Mouse (Mus musculus): ENCODE measurements around the gene Fto.

Fto gene

GRCm38 (mm10) chr8:91561241-91561640 is 247.9 kb downstream of the Fto start:
- no peak for DNase-seq (ENCODE audit: low spot score in 2 of 2)

DNA sequence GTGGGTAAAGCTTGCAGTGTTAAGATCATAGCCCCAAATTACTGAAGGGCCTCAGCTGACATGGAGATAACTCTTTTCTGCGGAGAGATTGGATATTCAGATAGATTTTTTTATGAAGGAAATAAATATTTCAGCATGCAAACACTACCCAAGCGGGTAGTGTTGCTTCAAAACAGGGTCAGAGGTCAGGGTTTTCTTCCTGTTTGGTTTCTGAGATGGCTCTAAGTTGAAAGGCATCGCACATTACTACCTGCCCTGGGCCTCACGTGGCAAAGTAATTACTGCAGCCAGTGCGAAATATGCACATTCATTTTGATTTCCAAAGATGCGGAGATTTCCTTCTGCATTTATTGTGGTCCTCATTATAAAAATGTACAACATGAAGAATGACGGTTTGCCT is 249.3 kb downstream of the Fto start:
- no peak for DNase-seq (ENCODE audit: low spot score in 2 of 2)

DNA sequence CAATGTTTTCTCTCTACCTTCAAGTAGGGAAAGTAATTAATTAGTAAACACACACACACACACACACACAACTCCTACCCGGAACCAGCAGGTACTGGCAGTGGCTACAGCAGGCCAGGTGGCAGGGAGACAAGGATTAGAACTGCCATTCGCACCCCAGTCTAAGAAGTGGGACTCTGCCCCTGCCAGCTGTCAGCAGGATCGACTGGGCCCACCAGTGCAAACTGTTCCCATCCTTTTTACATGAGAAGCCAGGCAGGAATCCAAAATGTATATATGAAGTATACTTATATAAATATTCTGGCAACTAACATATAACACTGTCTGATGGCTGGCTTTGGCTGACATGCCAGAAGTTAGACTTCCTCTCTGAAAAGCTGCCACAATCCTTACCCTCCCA is 250.0 kb downstream of the Fto start:
- DNase-seq (ENCODE audit: low spot score in 2 of 2): no peak

DNA sequence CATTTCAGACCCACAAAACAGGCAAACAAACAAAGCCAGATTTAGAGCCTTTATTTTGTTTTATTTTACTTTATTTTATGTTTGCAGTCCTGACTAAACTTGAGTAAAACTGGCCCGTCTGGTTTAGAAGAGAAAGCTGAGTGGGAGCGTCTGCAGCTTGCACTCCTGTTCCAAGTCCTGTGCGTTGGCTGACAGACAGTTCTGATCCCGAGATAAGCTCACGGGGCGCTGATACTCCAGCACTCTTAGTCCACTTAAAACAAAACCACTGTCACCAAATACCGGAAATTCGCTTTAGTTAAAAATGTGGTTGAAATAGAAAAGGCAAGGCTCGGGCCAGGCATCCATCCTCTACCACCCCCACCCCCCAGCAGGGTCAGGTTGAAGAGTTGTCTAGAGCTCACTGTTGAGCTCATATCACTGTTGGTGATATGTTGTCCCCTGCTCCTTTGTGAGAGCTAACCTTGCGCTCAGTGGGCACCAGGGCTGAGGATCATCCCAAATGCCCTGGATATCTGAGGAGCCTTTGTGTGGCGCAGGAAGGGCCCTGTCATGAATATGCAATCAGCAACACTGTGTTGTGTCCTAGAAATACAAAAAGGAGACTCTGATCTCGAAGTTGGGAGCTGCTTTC is 252.7 kb downstream of the Fto start:
- DNase-seq (ENCODE audit: low spot score in 2 of 2): no peak

DNA sequence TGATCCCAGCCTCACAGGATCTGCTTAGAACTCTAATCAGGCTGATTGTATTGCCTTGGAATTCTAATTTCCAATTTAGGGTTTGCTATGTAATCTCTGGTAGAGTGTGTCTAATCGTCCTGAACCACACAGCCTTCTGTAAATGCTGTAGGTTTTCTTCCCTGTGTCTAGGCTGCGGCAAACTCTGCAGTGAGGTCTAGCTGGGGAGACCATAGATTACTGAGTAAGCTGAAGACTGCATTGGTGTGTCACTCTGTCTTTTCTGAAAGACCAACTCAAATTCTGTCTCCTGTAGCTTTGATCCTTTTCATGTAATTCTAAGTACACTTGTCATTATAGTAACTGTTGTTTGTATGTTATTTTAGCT is 253.2 kb downstream of the Fto start:
- no peak for DNase-seq (ENCODE audit: low spot score in 2 of 2)

DNA sequence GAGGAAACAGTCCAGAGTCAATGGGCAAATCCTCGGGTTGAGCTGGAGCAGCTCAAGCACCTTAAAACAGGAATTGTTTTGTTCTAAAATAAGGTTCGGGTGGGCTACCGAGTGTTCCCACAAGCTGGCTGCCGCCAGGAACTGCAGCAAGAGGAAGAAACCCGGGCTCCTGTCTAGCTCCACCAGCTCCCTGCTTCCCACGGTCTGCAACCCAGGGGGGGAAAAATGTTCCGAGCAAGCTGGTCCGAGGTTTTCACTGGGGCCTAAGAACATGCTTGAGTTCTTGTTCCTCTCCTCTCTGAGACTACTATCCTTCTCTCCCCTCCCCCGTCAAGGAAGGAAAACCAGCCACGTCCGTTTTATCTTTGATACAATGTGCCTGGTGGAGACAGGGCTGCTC is 256.5 kb downstream of the Fto start:
- DNase-seq (ENCODE audit: low spot score in 2 of 2): no peak

GRCm38 (mm10) chr8:91570809-91571208 is 257.5 kb downstream of the Fto start:
- no peak for DNase-seq (ENCODE audit: low spot score in 2 of 2)

GRCm38 (mm10) chr8:91571978-91572377 is 258.7 kb downstream of the Fto start:
- no peak for DNase-seq (ENCODE audit: low spot score in 2 of 2)

GRCm38 (mm10) chr8:91572630-91573029 is 259.3 kb downstream of the Fto start:
- DNase-seq (ENCODE audit: low spot score in 2 of 2): no peak

DNA sequence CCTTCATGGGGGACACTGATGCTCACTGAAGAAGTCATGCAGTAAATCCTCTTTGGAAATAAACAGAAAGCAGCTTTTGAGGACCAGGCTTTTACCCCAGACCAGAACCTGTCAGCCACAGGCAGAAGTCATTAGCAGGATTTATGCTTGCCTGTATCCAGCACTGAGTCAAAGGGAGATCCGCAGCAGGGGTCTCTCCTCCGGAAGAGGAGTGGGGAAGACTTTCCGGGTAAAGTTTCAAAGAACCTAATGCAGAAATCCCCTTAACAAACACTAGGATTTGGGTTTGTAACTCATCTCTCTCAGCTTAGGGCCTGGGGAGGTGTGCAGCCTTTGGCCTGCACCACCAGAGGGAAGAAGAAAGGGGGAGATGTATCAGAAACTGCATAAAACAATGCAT is 262.3 kb downstream of the Fto start:
- no peak for DNase-seq (ENCODE audit: low spot score in 2 of 2)

- no peak for DNase-seq (ENCODE audit: low spot score in 2 of 2)
Measured at GRCm38 (mm10) chr8:91576086-91576917, 263.0 kb downstream of the Fto start.

- DNase-seq (ENCODE audit: low spot score in 2 of 2): no peak
Measured at GRCm38 (mm10) chr8:91576918-91577241, 263.6 kb downstream of the Fto start.

- no peak for DNase-seq (ENCODE audit: low spot score in 2 of 2)
Measured at GRCm38 (mm10) chr8:91577605-91578004, 264.3 kb downstream of the Fto start.

DNA sequence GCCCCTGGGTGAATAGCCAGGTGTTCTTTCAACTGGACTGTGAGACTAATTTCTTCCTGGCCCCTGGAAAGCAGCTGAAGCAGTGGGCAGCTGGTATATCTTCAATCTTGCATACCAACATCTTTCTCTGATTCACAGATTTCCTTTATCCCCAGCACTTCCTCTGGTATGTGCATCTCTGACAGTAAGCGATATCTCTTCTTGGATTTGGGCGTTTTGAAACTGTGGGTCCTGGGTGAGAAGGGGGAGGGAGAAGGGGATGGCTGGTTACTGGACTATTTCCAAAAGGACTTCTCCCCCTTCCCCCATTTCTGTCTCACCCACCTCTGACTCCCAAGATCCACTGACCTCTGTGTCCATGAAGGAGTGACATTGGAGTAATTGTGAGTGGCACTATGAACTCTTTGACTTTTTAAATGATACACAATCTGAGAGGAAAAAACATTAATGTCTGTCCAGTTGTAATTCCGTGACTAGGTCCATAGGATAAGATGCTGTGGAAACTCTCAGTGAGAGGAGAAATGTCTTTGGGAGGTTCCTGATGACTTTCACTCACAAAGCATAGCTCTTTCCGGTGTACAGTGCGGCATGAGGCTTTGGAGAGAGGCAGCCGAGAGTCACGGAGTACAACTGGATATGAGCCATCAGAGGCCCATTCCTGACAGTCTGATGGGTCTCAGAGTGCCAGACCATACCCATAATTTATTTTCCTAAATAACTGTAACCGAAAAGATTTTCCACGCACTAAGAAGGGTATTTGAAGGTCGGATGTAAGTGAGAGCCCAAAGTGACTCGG is 271.5 kb downstream of the Fto start:
- DNase-seq (ENCODE audit: low spot score in 2 of 2): no peak

- no peak for DNase-seq (ENCODE audit: low spot score in 2 of 2)
Measured at GRCm38 (mm10) chr8:91592436-91593105, 279.2 kb downstream of the Fto start.

GRCm38 (mm10) chr8:91593202-91593781 is 280.0 kb downstream of the Fto start:
- DNase-seq (ENCODE audit: low spot score in 2 of 2): no peak

DNA sequence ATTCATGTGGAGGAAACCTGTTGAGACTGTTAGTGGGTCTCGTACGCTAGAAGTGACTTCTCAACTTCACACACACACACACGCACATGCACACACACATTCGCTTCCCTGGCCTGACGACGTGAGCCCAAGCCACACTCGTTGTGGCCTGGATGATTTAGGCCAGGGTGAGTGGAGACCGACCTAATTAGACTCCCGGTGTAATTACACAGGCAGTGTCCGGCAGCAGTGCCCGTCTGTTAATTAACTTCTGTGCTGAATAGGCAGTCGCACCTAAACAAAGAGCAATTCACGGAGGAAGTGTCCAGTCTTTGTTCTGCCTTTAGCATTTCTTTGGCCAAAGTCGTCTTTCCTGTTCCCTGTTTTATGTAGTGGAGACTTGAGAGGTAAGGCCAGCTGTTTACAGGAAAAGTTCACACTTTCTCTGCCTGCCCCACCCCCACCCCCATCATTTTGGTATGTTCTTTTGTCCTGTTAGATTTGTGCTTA is 286.1 kb downstream of the Fto start:
- no peak for DNase-seq (ENCODE audit: low spot score in 2 of 2)

- DNase-seq (ENCODE audit: low spot score in 2 of 2): no peak
Measured at GRCm38 (mm10) chr8:91603751-91604150, 290.4 kb downstream of the Fto start.

DNA sequence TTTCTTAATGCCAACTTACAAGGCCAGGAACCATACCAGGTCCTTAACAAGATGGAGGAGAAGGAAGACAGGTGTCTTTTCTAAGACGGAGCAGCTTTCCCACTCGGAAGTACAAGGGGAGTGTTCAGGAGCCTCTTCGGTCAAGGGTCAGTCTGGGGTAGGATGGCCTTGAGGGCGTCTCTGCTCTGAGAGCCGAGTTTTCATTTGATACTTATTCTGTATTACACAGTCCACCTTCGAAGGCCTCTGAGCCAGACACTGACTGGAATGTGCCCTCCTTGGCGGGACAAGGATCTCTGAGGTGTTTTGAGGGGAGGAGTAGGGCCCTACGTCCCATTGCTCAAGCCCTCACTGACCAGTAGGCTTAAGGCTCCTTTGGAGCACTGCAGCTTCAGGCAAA is 292.6 kb downstream of the Fto start:
- no peak for DNase-seq (ENCODE audit: low spot score in 2 of 2)

DNA sequence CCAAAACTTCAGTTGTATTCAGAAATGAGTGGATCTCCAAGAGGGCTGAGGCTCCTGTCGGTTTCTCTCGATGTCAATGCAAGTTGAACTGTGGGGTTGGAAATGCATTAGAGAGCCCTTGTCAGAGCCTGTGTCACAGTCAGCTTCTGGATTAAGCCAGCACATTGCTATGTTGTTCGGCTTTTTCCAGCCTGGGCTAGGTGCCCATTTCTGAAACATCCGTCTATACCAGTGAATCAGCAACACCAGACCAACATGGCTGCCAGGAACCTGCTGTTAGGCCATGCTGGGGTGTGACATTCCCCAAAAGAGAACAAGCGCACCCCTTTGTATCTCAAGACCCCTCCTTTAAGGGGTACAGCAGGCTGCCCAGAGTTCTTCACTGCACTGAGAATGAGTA is 293.8 kb downstream of the Fto start:
- no peak for DNase-seq (ENCODE audit: low spot score in 2 of 2)

- DNase-seq (ENCODE audit: low spot score in 2 of 2): no peak
Measured at GRCm38 (mm10) chr8:91611191-91611590, 297.9 kb downstream of the Fto start.

Measured in urinary bladder, postnatal 4 days (tissue).